Mouse (Mus musculus) myocyte (in vitro differentiated cells): ENCODE results near the gene Pkd1. TPM values are rescaled to one million over a fixed set of nuclear protein-coding genes. Genes with fewer than 3 reads are reported as not detected.
A peak's percentile ranks its signal among the peaks of the same experiment; 100 is the strongest.

Experiments used
- H3K27me3 ChIP-seq: one replicate; pipeline ENCODE4 v1.6.1; 2011; ENCODE audit not compliant: control insufficient read depth, insufficient read depth, insufficient read length
- H3K36me3 ChIP-seq: one replicate; pipeline ENCODE4 v1.6.1; 2011; ENCODE audit not compliant: control insufficient read depth, insufficient read depth
- H3K4me2 ChIP-seq: one replicate; pipeline ENCODE4 v1.6.1; 2011; ENCODE audit warnings: low read depth, control low read depth
- H3K4me3 ChIP-seq: one replicate; pipeline ENCODE4 v1.5.1; 2011; ENCODE audit warnings: mild to moderate bottlenecking, control low read depth, moderate library complexity
- H3K79me2 ChIP-seq: one replicate; pipeline ENCODE4 v1.6.1; 2011; ENCODE audit not compliant: control insufficient read depth, insufficient read depth
- H3ac ChIP-seq: one replicate; pipeline ENCODE4 v1.6.1; 2011; ENCODE audit not compliant: control insufficient read depth, insufficient read length
- CEBPB ChIP-seq: IDR thresholded peaks from 2 replicates; pipeline ENCODE4 v1.6.1; 2011; ENCODE audit warnings: mild to moderate bottlenecking, moderate library complexity; ENCODE audit not compliant: poor library complexity, insufficient read depth, severe bottlenecking
- E2F4 ChIP-seq: IDR thresholded peaks from one replicate; pipeline ENCODE4 v1.6.1; 2011; ENCODE audit warnings: mild to moderate bottlenecking, control low read depth, moderate library complexity; ENCODE audit not compliant: insufficient read depth
- MAX ChIP-seq: IDR thresholded peaks from one replicate; pipeline ENCODE4 v1.6.1; 2011; ENCODE audit warnings: low read depth, mild to moderate bottlenecking, control low read depth
- MYOD1 ChIP-seq, 3 experiments: IDR thresholded peaks; one replicate each; pipeline ENCODE4 v1.6.1; 2011; ENCODE audit warnings: control low read depth in 2 of 3, low read depth in 2 of 3, mild to moderate bottlenecking in 2 of 3, moderate library complexity in 1 of 3; ENCODE audit not compliant: insufficient read length in 2 of 3, control insufficient read depth in 1 of 3
- MYOG ChIP-seq, 3 experiments: IDR thresholded peaks; one replicate each; pipeline ENCODE4 v1.6.1; 2011; ENCODE audit warnings: control low read depth in 2 of 3, low read depth in 2 of 3, mild to moderate bottlenecking in 2 of 3; ENCODE audit not compliant: insufficient read length in 2 of 3, control insufficient read depth in 1 of 3, insufficient read depth in 1 of 3
- POLR2A ChIP-seq: IDR thresholded peaks from one replicate; pipeline ENCODE4 v1.6.1; 2011; ENCODE audit warnings: low read depth, mild to moderate bottlenecking, control low read depth, moderate library complexity; ENCODE audit not compliant: insufficient read length
- POLR2AphosphoS2 ChIP-seq: IDR thresholded peaks from one replicate; pipeline ENCODE4 v1.6.1; 2011; ENCODE audit warnings: low read depth, control low read depth; ENCODE audit not compliant: insufficient read length
- REST ChIP-seq: IDR thresholded peaks from one replicate; pipeline ENCODE4 v1.6.1; 2011; ENCODE audit warnings: mild to moderate bottlenecking, control low read depth, moderate library complexity; ENCODE audit not compliant: insufficient read depth, insufficient read length
- SRF ChIP-seq: IDR thresholded peaks from one replicate; pipeline ENCODE4 v1.6.1; 2011; ENCODE audit warnings: low read depth; ENCODE audit not compliant: control insufficient read depth, insufficient read length
- TCF12 ChIP-seq: IDR thresholded peaks from one replicate; pipeline ENCODE4 v1.6.1; 2011; ENCODE audit warnings: mild to moderate bottlenecking, control low read depth; ENCODE audit not compliant: poor library complexity, insufficient read depth, severe bottlenecking
- TCF3 ChIP-seq: IDR thresholded peaks from one replicate; pipeline ENCODE4 v1.6.1; 2011; ENCODE audit warnings: low read depth, control low read depth; ENCODE audit not compliant: insufficient read length
- USF1 ChIP-seq: IDR thresholded peaks from one replicate; pipeline ENCODE4 v1.6.1; 2011; ENCODE audit warnings: low read depth, mild to moderate bottlenecking, control low read depth, moderate library complexity
- polyA plus RNA-seq: library from polyadenylated mRNA; unstranded; fragments of >200 nt; fragmentation: generic; extraction: Trizol; gene quantifications from one replicate; pipeline ENCODE4 v1.2.1, GENCODE M21; 2012; ENCODE audit warnings: missing spikeins

Gene Pkd1
- polyA plus RNA-seq, 1 experiment: 47.2 TPM

DNA sequence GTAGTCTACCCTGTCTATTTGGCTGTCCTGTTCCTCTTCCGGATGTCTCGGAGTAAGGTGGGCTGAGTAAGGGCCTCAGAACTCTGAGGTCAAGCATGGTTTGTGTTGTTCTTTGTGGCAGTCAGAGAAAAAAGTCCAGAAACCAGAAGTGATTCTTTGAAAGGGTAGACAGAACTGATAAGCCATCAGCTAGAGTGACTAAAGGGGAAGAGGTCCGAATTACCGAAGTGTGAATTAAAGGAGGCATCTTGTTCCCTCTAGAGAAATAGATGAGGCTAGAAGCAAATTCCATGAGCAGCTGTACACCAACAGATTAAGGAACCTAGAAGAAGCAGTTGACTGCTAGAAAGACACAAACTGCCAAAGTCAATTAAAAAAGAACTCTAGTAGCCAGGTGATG is 36.9 kb downstream of the Pkd1 start:
- peaks cover 36% of the 10 kb centered on the region for H3K36me3 ChIP-seq
- no peak overlapping the region for H3K4me2 ChIP-seq
- H3K79me2 ChIP-seq: no peaks in the 10 kb centered on the region
- H3K4me3 ChIP-seq: no peak overlapping the region
- H3ac ChIP-seq: no peak overlapping the region
- TF ChIP-seq MYOD1 (IDR thresholded peaks at IDR 0.05; ENCODE audit: control insufficient read depth in 1 of 3, insufficient read length in 2 of 3, low read depth in 2 of 3): no peak
- TF ChIP-seq TCF3: no peak
- TF ChIP-seq USF1: no peak
- TF ChIP-seq SRF: no peak
- TF ChIP-seq REST: no peak
- TF ChIP-seq E2F4: no peak
- H3K27me3 ChIP-seq: no peaks in the 10 kb centered on the region

DNA sequence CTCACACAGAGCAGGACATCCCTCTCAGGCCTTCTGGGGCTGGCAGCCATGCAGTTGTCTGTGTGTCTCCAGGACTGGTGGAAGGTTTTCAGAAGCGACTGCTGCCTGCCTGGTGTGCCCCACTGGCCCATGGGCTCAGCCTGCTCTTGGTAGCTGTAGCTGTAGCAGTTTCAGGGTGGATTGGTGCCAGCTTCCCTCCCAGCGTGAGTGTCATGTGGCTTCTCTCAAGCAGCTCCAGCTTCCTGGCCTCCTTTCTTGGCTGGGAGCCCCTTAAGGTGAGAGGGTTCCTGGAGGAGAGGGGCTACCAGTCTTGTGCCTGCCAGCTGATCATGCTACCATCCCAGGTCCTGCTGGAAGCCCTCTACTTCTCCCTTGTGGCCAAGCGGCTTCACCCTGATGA is 41.3 kb downstream of the Pkd1 start:
- H3K4me3 ChIP-seq: no peak overlapping the region
- H3K36me3 ChIP-seq: peaks cover 32% of the 10 kb centered on the region
- TF ChIP-seq SRF (no peak), MYOD1 (IDR thresholded peaks at IDR 0.05; ENCODE audit: control insufficient read depth in 1 of 3, insufficient read length in 2 of 3, low read depth in 2 of 3) (no peak), REST (no peak), TCF3 (no peak), USF1 (no peak), MYOG (IDR thresholded peaks at IDR 0.05; ENCODE audit: control insufficient read depth in 1 of 3, insufficient read depth in 1 of 3, insufficient read length in 2 of 3, low read depth in 2 of 3) (no peak), E2F4 (no peak), TCF12 (no peak), CEBPB (no peak), MAX (no peak), POLR2A (no peak)
- no peak overlapping the region for H3K4me2 ChIP-seq
- no peaks in the 10 kb centered on the region for H3K27me3 ChIP-seq
- no peak overlapping the region for H3ac ChIP-seq
- H3K79me2 ChIP-seq: no peaks in the 10 kb centered on the region

DNA sequence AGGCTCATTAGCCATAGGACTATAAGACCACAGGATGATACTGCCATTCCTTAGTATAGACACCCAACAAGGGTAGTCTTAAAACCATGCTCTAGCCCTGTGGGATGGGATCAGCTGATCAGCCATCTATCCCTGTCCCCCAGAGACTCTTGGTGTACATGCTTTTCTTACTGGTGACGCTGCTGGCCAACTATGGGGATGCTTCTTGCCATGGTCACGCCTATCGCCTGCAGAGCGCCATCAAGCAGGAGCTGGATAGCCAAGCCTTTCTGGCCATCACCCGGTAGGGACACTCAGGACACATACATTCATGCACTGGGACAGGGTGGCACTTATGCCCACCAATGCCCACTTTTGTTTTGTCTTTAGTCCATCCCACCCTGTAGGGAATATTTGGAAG is 42.1 kb downstream of the Pkd1 start:
- no peaks in the 10 kb centered on the region for H3K27me3 ChIP-seq
- TF ChIP-seq TCF12 (no peak), USF1 (no peak), MYOG (IDR thresholded peaks at IDR 0.05; ENCODE audit: control insufficient read depth in 1 of 3, insufficient read depth in 1 of 3, insufficient read length in 2 of 3, low read depth in 2 of 3) (no peak), CEBPB (no peak), POLR2A (no peak), E2F4 (no peak), MYOD1 (IDR thresholded peaks at IDR 0.05; ENCODE audit: control insufficient read depth in 1 of 3, insufficient read length in 2 of 3, low read depth in 2 of 3) (no peak), TCF3 (no peak), MAX (no peak), POLR2AphosphoS2 (no peak), REST (no peak), SRF (no peak)

DNA sequence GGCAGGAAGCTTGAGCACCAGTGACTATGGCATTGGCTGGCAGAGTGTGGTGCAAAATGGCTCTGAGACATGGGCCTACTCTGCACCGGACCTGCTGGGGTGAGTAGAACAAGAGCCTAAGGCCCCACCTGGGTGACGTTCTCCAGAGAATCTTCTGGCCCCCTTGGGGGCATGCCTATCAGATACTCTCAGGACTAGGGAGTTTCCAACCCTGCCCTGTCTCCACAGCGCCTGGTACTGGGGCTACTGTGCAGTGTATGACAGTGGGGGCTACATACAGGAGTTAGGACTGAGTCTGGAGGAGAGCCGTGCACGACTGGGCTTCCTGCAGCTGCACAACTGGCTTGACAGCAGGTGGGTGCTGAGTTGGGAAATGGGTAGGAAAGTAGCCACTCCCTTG is 43.6 kb downstream of the Pkd1 start:
- no peaks in the 10 kb centered on the region for H3K79me2 ChIP-seq
- no peaks in the 10 kb centered on the region for H3K27me3 ChIP-seq
- H3K4me2 ChIP-seq: no peak overlapping the region
- peaks cover 23% of the 10 kb centered on the region for H3K36me3 ChIP-seq
- TF ChIP-seq MYOD1 (IDR thresholded peaks at IDR 0.05; ENCODE audit: control insufficient read depth in 1 of 3, insufficient read length in 2 of 3, low read depth in 2 of 3): no peak
- TF ChIP-seq CEBPB: no peak
- TF ChIP-seq TCF12: no peak
- TF ChIP-seq USF1: no peak
- no peak overlapping the region for H3ac ChIP-seq
- H3K4me3 ChIP-seq: no peak overlapping the region

More for the DNA sequence above, 42.1 kb downstream of the Pkd1 start:
- no peak overlapping the region for H3K4me3 ChIP-seq
- no peak overlapping the region for H3K4me2 ChIP-seq
- peaks cover 26% of the 10 kb centered on the region for H3K36me3 ChIP-seq
- H3ac ChIP-seq: no peak overlapping the region
- H3K79me2 ChIP-seq: no peaks in the 10 kb centered on the region

DNA sequence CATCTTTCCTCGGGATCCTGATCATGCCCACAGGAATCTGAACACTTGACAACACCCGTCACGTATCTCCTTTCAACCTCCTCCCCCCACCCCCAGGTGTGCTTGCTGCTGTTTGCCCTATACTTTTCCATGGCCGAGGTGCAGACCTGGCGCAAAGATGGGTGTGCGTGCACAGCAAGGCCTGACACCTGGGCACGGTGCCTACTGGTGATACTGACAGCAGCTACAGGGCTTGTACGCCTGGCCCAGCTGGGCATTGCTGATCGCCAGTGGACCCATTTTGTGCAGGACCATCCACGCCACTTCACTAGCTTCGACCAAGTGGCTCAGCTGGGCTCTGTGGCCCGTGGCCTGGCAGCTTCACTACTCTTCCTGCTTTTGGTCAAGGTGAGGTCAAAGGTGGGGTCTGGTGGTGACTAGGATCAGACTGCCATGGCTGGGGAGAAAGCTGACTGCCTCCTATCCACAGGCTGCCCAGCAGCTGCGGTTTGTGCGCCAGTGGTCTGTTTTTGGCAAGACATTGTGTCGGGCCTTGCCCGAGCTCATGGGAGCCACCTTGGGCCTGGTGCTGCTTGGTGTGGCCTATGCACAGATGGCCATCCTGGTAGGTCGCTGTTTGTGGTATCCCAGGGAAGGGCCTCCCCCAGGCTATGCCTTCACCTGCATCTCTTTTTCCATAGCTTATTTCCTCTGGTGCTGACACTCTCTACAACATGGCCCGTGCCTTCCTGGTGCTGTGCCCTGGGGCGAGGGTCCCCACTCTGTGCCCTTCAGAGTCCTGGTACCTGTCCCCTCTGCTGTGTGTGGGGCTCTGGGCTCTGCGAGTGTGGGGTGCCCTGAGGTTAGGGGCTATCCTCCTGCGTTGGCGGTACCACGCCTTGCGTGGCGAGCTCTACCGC is 44.6 kb downstream of the Pkd1 start:
- H3ac ChIP-seq: no peak overlapping the region
- H3K79me2 ChIP-seq: no peaks in the 10 kb centered on the region
- no peak overlapping the region for H3K4me2 ChIP-seq
- no peaks in the 10 kb centered on the region for H3K27me3 ChIP-seq
- H3K4me3 ChIP-seq: no peak overlapping the region
- TF ChIP-seq MAX (no peak), CEBPB (no peak), POLR2AphosphoS2 (peak; percentile 63)
- H3K36me3 ChIP-seq: peaks cover 19% of the 10 kb centered on the region
